Mouse (Mus musculus): Measurements from ENCODE around the gene Oosp2. TPM values are rescaled to one million over a fixed set of nuclear protein-coding genes. Genes with fewer than 3 reads are reported as not detected.

The Oosp2 gene
- not detected in 2 replicates for polyA plus RNA-seq (2012)

DNA sequence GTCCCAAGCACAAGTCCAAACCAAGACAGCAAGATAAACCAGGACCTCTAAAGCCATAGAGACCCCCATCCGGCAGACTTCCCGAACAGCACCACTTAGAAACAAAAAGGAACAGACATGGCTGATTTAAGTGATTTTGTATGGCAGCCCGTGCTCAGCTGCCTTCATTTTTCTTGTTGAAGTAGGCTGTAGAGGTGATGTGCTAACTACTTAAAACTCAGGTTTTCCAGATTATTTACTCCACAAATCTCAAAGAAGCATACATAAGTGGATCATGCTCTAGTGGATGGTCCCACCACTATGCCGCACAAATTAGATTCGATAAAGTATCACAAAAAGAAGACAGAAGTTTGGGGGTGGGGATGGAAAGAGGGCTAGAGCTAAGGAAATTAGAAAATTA, at the start of gene Oosp2:
Gene Oosp2 (minus strand): TSS at position 101 of the 400 bp plus-strand sequence.
- no peak for TF ChIP-seq GATA1 (IDR thresholded peaks at IDR 0.05; ENCODE audit: low read length)

- TF ChIP-seq GATA1 (IDR thresholded peaks at IDR 0.05; ENCODE audit: low read length): no peak
Observed at GRCm38 (mm10) chr19:11698342-11698741, 38.0 kb upstream of the Oosp2 start.

DNA sequence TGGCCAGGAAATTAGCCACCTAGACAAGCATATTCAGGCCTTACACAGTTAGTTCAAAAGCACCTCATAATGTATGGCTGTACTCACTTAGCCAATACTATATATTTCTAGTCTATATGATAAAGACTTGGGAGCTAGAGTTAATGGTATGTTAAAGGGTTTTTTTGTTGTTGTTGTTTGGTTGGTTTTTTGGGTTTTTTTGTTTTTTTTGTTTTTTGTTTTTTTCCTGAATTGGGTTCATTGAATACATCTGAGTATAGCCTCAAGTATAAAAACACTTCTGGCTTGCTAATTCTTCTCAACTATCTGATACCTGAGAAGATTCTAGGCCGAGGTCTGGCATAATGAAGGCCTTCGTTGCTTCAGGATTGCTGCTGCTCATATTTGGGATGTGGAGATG, 36.4 kb upstream of the Oosp2 start, which contains the start of gene Oosp3:
Gene Oosp3 (plus strand): TSS at position 301 of the 400 bp plus-strand sequence.
- no peak for TF ChIP-seq GATA1 (IDR thresholded peaks at IDR 0.05; ENCODE audit: low read length)

GRCm38 (mm10) chr19:11691454-11691853, 31.1 kb upstream of the Oosp2 start:
- no peak for TF ChIP-seq GATA1 (IDR thresholded peaks at IDR 0.05; ENCODE audit: low read length)

GRCm38 (mm10) chr19:11690839-11691238, 30.5 kb upstream of the Oosp2 start, which contains the start of gene Oosp1:
Gene Oosp1, minus strand, starts transcription at chr19:11691150.
- TF ChIP-seq GATA1 (IDR thresholded peaks at IDR 0.05; ENCODE audit: low read length): no peak

GRCm38 (mm10) chr19:11661562-11661961, 1.2 kb upstream of the Oosp2 start:
- TF ChIP-seq GATA1 (IDR thresholded peaks at IDR 0.05; ENCODE audit: low read length): no peak

GRCm38 (mm10) chr19:11659142-11659541, 1.2 kb downstream of the Oosp2 start:
- TF ChIP-seq GATA1 (IDR thresholded peaks at IDR 0.05; ENCODE audit: low read length): no peak

- TF ChIP-seq GATA1 (IDR thresholded peaks at IDR 0.05; ENCODE audit: low read length): no peak
Observed at GRCm38 (mm10) chr19:11649564-11649963, 10.8 kb downstream of the Oosp2 start.

DNA sequence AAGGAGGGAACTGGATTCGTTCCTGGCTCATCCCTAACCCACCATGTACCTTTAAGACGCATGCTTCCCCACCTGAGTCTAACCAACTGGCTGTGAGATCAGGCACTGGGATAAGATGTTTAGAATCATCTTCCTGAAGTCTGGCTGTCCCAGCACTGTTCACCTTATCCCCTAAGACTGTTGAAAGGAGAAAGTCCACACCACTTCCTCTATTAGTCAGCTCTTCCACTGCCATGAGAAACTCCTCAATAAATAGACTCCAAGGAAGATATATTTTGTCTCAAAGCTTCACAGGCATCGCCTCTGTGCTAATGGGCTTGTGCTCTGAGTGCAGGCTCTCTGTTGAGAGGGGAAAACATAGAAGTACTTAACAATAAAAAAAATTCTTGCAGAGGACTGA, 14.2 kb downstream of the Oosp2 start:
- no peak for TF ChIP-seq GATA1 (IDR thresholded peaks at IDR 0.05; ENCODE audit: low read length)

DNA sequence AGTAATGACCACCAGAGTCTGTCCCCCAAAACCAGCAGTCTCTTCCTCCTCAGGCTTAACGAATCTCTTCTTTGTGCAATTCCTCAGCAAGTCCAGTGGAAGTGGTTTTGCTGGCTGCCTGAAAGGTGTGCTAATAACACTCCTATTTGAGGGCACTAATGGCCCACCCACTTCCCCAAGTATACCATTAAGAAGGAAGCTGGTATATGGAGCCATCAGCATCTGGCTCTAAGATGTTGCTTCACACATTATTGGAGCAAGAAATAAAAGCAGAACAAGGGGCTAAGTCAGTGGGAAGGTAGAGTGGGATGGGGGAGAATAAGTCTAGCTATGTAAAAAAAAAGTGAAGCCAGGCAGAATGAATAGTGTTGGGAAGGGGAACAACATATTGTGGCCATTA, 19.6 kb downstream of the Oosp2 start, which contains the start of gene Ms4a3:
Gene Ms4a3 (minus strand): TSS at position 120 of the 400 bp plus-strand sequence.
- no peak for TF ChIP-seq GATA1 (IDR thresholded peaks at IDR 0.05; ENCODE audit: low read length)

DNA sequence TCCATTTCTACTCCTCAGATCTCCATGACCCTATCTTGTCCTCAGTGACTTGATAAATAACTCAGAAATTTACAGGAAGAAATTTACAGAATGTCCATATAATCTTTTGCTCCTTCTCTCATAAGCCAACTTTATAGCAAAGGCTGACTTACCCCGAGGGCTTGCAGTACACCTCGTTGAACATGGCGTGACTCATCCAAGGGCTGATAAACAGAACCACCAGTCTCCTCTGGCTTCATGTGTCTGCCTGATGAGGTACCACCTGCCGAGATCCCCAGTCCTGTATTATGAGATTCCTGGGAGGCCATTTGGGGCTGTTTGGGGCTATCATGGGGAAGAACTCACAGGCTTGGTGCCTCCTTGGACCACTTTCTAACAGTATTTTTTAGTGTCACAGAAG, 21.3 kb downstream of the Oosp2 start:
- TF ChIP-seq GATA1 (IDR thresholded peaks at IDR 0.05; ENCODE audit: low read length): no peak

- no peak for TF ChIP-seq GATA1 (IDR thresholded peaks at IDR 0.05; ENCODE audit: low read length)
Observed at GRCm38 (mm10) chr19:11635572-11635971, 24.8 kb downstream of the Oosp2 start.

DNA sequence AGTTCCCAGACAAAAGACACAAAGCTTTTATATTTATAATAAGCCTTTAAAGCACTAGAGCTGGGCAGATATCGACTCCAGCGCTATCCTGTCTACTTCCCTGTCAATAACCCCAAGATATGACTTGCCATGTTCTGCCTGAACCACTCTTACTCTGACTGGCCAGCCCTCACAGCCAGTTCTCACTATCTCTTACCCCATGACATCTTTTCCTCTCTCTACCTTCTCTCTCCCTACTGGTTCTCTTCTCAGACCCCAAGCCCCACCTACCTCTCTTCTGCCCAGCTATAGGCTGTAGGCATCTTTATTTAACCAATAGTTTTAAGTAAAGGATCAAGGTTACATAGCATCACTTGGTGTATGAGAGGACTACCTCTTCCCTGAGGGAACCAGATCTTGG, 26.0 kb downstream of the Oosp2 start:
- no peak for TF ChIP-seq GATA1 (IDR thresholded peaks at IDR 0.05; ENCODE audit: low read length)

DNA sequence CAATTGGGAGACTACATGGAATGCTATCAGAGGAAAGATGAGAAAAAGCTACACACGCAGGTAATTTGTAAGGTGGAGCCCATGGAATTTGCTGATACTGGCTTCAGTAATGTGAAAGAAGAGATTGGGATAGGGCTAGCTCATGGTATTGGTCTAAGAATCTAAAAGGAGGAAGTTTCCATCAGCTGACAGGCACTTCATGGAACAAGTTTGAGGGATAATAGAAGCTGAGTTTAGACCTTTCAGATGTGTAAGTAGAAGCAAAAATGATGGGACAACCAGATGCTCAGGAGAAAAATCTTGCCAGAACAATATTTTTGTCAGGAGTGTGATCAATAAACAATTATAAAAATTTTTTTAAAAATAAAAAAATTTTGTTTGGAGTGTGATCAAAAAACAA, 26.6 kb downstream of the Oosp2 start:
- TF ChIP-seq GATA1 (IDR thresholded peaks at IDR 0.05; ENCODE audit: low read length): no peak

GRCm38 (mm10) chr19:11625231-11625630, 35.1 kb downstream of the Oosp2 start:
- TF ChIP-seq GATA1 (IDR thresholded peaks at IDR 0.05; ENCODE audit: low read length): peak; percentile 20

GRCm38 (mm10) chr19:11624800-11625199, 35.6 kb downstream of the Oosp2 start:
- TF ChIP-seq GATA1 (IDR thresholded peaks at IDR 0.05; ENCODE audit: low read length): no peak

DNA sequence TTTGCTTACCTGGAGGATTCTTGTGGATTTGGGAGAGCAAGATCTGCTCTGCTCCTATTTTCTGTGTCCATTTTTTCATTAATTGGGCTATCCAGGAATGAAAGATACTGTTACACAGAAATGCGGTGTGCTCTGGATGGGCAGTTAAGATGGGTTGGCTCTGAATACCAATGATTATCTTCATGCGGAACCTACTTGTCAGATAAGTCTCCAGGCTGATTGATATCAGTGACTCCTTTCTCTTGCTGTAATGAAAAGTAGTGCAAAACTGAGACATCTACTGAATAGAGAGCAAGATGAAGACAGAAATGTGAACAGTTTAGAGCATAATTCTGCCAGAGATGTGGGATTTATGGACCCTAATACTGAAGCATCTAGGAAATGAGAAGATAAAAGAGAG, 36.8 kb downstream of the Oosp2 start, which contains the start of gene Ms4a2:
Gene Ms4a2 (minus strand): TSS at position 169 of the 400 bp plus-strand sequence.
- no peak for TF ChIP-seq GATA1 (IDR thresholded peaks at IDR 0.05; ENCODE audit: low read length)

DNA sequence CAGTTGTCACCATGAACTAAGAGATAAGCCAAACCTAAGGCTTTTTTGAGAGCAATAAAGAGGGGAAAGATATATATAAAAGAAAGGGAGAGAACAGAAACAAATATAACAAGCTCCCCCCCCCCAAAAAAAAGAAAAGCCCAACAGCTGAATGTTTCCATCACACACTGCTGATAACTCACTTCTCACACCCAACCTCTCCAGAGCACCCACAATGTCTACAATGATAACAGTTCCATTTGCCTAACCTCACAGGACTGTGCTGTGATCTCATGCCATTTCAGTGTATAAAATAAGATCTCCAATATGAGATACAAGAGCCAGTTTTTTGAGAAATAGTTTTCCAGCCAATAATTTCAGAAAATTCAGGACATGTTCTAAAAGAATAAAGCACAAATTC, 42.4 kb downstream of the Oosp2 start:
- TF ChIP-seq GATA1 (IDR thresholded peaks at IDR 0.05; ENCODE audit: low read length): no peak

Data from G1E-ER4 (cell line).